Mouse (Mus musculus): ENCODE data around the gene Coq6.
"Not testable (repeated sequence)": the region's sequence is repeated elsewhere in the genome, so short reads cannot be mapped to it uniquely, and the experiment has no call there.

Gene Coq6

GRCm38 (mm10) chr12:84361555-84362489 is at the start of gene Coq6, which contains the start of gene Fam161b:
Gene Coq6 (plus strand): TSS chr12:84361657.
Gene Fam161b (minus strand): TSS chr12:84361833.
- in situ Hi-C loops (cut with MboI, MseI), result no loop called here

GRCm38 (mm10) chr12:84316006-84316405 is 45.5 kb upstream of the Coq6 start:
- in situ Hi-C loops (cut with MboI, MseI), result no loop called here

- in situ Hi-C loops (cut with MboI, MseI), result no loop called here
These were observed 44.5 kb upstream of the Coq6 start, which contains the start of gene Zfp410 for GRCm38 (mm10) chr12:84316721-84317621. Gene Zfp410 (plus strand): TSS chr12:84316852.

GRCm38 (mm10) chr12:84327111-84327512 is 34.3 kb upstream of the Coq6 start:
- in situ Hi-C loops (cut with MboI, MseI), result no loop called here

GRCm38 (mm10) chr12:84336963-84337625 is 24.4 kb upstream of the Coq6 start:
- in situ Hi-C loops (cut with MboI, MseI), result no loop called here

GRCm38 (mm10) chr12:84347192-84347591 is 14.3 kb upstream of the Coq6 start:
- in situ Hi-C loops (cut with MboI, MseI), result no loop called here

- in situ Hi-C loops (cut with MboI, MseI), result not testable (repeated sequence)
These were observed 2.8 kb upstream of the Coq6 start for GRCm38 (mm10) chr12:84358699-84359098.

- in situ Hi-C loops (cut with MboI, MseI), result no loop called here
These were observed 1.4 kb downstream of the Coq6 start for GRCm38 (mm10) chr12:84362872-84363271.

- in situ Hi-C loops (cut with MboI, MseI), result no loop called here
These were observed 2.8 kb downstream of the Coq6 start for GRCm38 (mm10) chr12:84364291-84364690.

- in situ Hi-C loops (cut with MboI, MseI), result no loop called here
These were observed 3.7 kb downstream of the Coq6 start for GRCm38 (mm10) chr12:84365137-84365536.

GRCm38 (mm10) chr12:84366971-84367370 is 5.5 kb downstream of the Coq6 start:
- in situ Hi-C loops (cut with MboI, MseI), result no loop called here

- in situ Hi-C loops (cut with MboI, MseI), result no loop called here
These were observed 10.2 kb downstream of the Coq6 start for GRCm38 (mm10) chr12:84371647-84372046.

GRCm38 (mm10) chr12:84373831-84374481 is 12.5 kb downstream of the Coq6 start:
- in situ Hi-C loops (cut with MboI, MseI), result no loop called here

- in situ Hi-C loops (cut with MboI, MseI), result no loop called here
These were observed 20.9 kb downstream of the Coq6 start for GRCm38 (mm10) chr12:84382369-84382768.

- in situ Hi-C loops (cut with MboI, MseI), result no loop called here
These were observed 23.2 kb downstream of the Coq6 start for GRCm38 (mm10) chr12:84384644-84385081.

- in situ Hi-C loops (cut with MboI, MseI), result no loop called here
These were observed 24.0 kb downstream of the Coq6 start for GRCm38 (mm10) chr12:84385408-84385807.

GRCm38 (mm10) chr12:84388097-84388496 is 26.6 kb downstream of the Coq6 start:
- in situ Hi-C loops (cut with MboI, MseI), result no loop called here

- in situ Hi-C loops (cut with MboI, MseI), result no loop called here
These were observed 27.4 kb downstream of the Coq6 start for GRCm38 (mm10) chr12:84388774-84389400.

GRCm38 (mm10) chr12:84390336-84390735 is 28.9 kb downstream of the Coq6 start:
- in situ Hi-C loops (cut with MboI, MseI), result no loop called here

GRCm38 (mm10) chr12:84392681-84393080 is 31.2 kb downstream of the Coq6 start:
- in situ Hi-C loops (cut with MboI, MseI), result no loop called here
